Mouse (Mus musculus): ENCODE data around the gene Mybph. TPM values are rescaled to one million over a fixed set of nuclear protein-coding genes. Genes with fewer than 3 reads are reported as not detected.
A peak's percentile ranks its signal among the peaks of the same experiment; 100 is the strongest.

Mybph gene
- total RNA-seq, 2 experiments from 2014 or later, result not detected

- no peak overlapping the region for H3K4me3 ChIP-seq
- H3K27ac ChIP-seq, result no peak overlapping the region
- no peak for DNase-seq (ENCODE audit: low spot score in 2 of 2)
- no peak for TF ChIP-seq CTCF (conservative IDR thresholded peaks at IDR 0.05)
Observed at GRCm38 (mm10) chr1:134164454-134164853, 28.8 kb upstream of the Mybph start.

- DNase-seq (ENCODE audit: low spot score in 2 of 2), result no peak
- no peak overlapping the region for H3K4me3 ChIP-seq
Observed at GRCm38 (mm10) chr1:134166547-134166946, 26.7 kb upstream of the Mybph start.

GRCm38 (mm10) chr1:134167416-134168305 is 25.6 kb upstream of the Mybph start:
- no peak for TF ChIP-seq CTCF (conservative IDR thresholded peaks at IDR 0.05)
- Histone ChIP-seq H3K27ac (no peak overlapping the region), H3K4me3 (no peak overlapping the region)
- no peak for DNase-seq (ENCODE audit: low spot score in 2 of 2)

More at GRCm38 (mm10) chr1:134166547-134166946, 26.7 kb upstream of the Mybph start:
- H3K27ac ChIP-seq, result no peak overlapping the region
- TF ChIP-seq CTCF (conservative IDR thresholded peaks at IDR 0.05), result no peak

GRCm38 (mm10) chr1:134168567-134168966 is 24.7 kb upstream of the Mybph start:
- no peak for TF ChIP-seq CTCF (conservative IDR thresholded peaks at IDR 0.05)
- no peak overlapping the region for H3K27ac ChIP-seq
- no peak for DNase-seq (ENCODE audit: low spot score in 2 of 2)
- H3K4me3 ChIP-seq, result no peak overlapping the region

- DNase-seq (ENCODE audit: low spot score in 2 of 2), result no peak
- no peak for TF ChIP-seq CTCF (conservative IDR thresholded peaks at IDR 0.05)
- no peak overlapping the region for H3K27ac ChIP-seq
- no peak overlapping the region for H3K4me3 ChIP-seq
Observed at GRCm38 (mm10) chr1:134168985-134169697, 24.1 kb upstream of the Mybph start.

- DNase-seq (ENCODE audit: low spot score in 2 of 2), result no peak
- Histone ChIP-seq H3K4me3 (no peak overlapping the region), H3K27ac (no peak overlapping the region)
- TF ChIP-seq CTCF (conservative IDR thresholded peaks at IDR 0.05), result no peak
Observed at GRCm38 (mm10) chr1:134173081-134173480, 20.2 kb upstream of the Mybph start.

GRCm38 (mm10) chr1:134177976-134178375 is 15.3 kb upstream of the Mybph start:
- no peak for DNase-seq (ENCODE audit: low spot score in 2 of 2)
- Histone ChIP-seq H3K27ac (no peak overlapping the region), H3K4me3 (no peak overlapping the region)
- TF ChIP-seq CTCF (conservative IDR thresholded peaks at IDR 0.05), result no peak

GRCm38 (mm10) chr1:134182025-134182424 is 11.2 kb upstream of the Mybph start, which contains the start of gene Chil1:
TSS of gene Chil1 (plus strand) at chr1:134182176.
- no peak for DNase-seq (ENCODE audit: low spot score in 2 of 2)
- H3K4me3 ChIP-seq, result no peak within 1 kb of the TSS
- H3K27ac ChIP-seq, result peak within 1 kb of the TSS; percentile 75
- TF ChIP-seq CTCF (conservative IDR thresholded peaks at IDR 0.05), result no peak

GRCm38 (mm10) chr1:134184089-134184488 is 9.2 kb upstream of the Mybph start:
- no peak overlapping the region for H3K4me3 ChIP-seq
- no peak for TF ChIP-seq CTCF (conservative IDR thresholded peaks at IDR 0.05)
- no peak overlapping the region for H3K27ac ChIP-seq
- no peak for DNase-seq (ENCODE audit: low spot score in 2 of 2)

GRCm38 (mm10) chr1:134188217-134188616 is 5.0 kb upstream of the Mybph start:
- no peak for DNase-seq (ENCODE audit: low spot score in 2 of 2)
- peak overlapping the region; percentile 19; the same call in 1 of the 2 replicates for H3K27ac ChIP-seq

GRCm38 (mm10) chr1:134188989-134189729 is 4.1 kb upstream of the Mybph start:
- TF ChIP-seq CTCF (conservative IDR thresholded peaks at IDR 0.05), result peak; percentile 38
- Histone ChIP-seq H3K4me3 (no peak overlapping the region), H3K27ac (peak overlapping the region; percentile 19; the same call in 1 of the 2 replicates)
- DNase-seq (ENCODE audit: low spot score in 2 of 2), result no peak

More at GRCm38 (mm10) chr1:134188217-134188616, 5.0 kb upstream of the Mybph start:
- no peak overlapping the region for H3K4me3 ChIP-seq
- no peak for TF ChIP-seq CTCF (conservative IDR thresholded peaks at IDR 0.05)

GRCm38 (mm10) chr1:134191192-134191591 is 2.1 kb upstream of the Mybph start:
- TF ChIP-seq CTCF (conservative IDR thresholded peaks at IDR 0.05), result no peak
- Histone ChIP-seq H3K4me3 (no peak overlapping the region), H3K27ac (peak overlapping the region; percentile 91; the same call in 1 of the 2 replicates)
- no peak for DNase-seq (ENCODE audit: low spot score in 2 of 2)
